Mouse (Mus musculus) neural tube, embryonic 10.5 days (tissue): ENCODE measurements around the gene Tsc2.

Experiments used
- DNase-seq: peaks from one replicate; pipeline ENCODE4 v3.0.0-alpha.2; 2017; ENCODE audit warnings: low spot score; ENCODE audit errors: extremely low spot score

The Tsc2 gene

GRCm38 (mm10) chr17:24647493-24647892, 15.1 kb upstream of the Tsc2 start:
- no peak for DNase-seq

- DNase-seq = no peak
Measured at GRCm38 (mm10) chr17:24646381-24646780, 14.0 kb upstream of the Tsc2 start.

GRCm38 (mm10) chr17:24645916-24646315, 13.5 kb upstream of the Tsc2 start:
- DNase-seq = no peak

GRCm38 (mm10) chr17:24644875-24645721, 12.7 kb upstream of the Tsc2 start:
- DNase-seq = no peak

GRCm38 (mm10) chr17:24644030-24644715, 11.7 kb upstream of the Tsc2 start:
- no peak for DNase-seq

- no peak for DNase-seq
Measured at GRCm38 (mm10) chr17:24642791-24643343, 10.4 kb upstream of the Tsc2 start.

- DNase-seq = no peak
Measured at GRCm38 (mm10) chr17:24641944-24642343, 9.5 kb upstream of the Tsc2 start.

- DNase-seq = no peak
Measured at GRCm38 (mm10) chr17:24640581-24640980, 8.2 kb upstream of the Tsc2 start.

- DNase-seq = no peak
Measured at GRCm38 (mm10) chr17:24640119-24640518, 7.7 kb upstream of the Tsc2 start.

GRCm38 (mm10) chr17:24639571-24639988, 7.2 kb upstream of the Tsc2 start:
- DNase-seq = peak; percentile 34

GRCm38 (mm10) chr17:24638840-24639239, 6.4 kb upstream of the Tsc2 start:
- DNase-seq = no peak

GRCm38 (mm10) chr17:24638214-24638613, 5.8 kb upstream of the Tsc2 start:
- DNase-seq = no peak

- DNase-seq = no peak
Measured at GRCm38 (mm10) chr17:24636781-24637481, 4.5 kb upstream of the Tsc2 start.

- no peak for DNase-seq
Measured at GRCm38 (mm10) chr17:24635694-24636093, 3.3 kb upstream of the Tsc2 start.

GRCm38 (mm10) chr17:24635024-24635423, 2.6 kb upstream of the Tsc2 start:
- no peak for DNase-seq

GRCm38 (mm10) chr17:24633831-24634230, 1.4 kb upstream of the Tsc2 start:
- no peak for DNase-seq

GRCm38 (mm10) chr17:24632813-24633449, 501 bp upstream of the Tsc2 start:
- DNase-seq = no peak

- DNase-seq = no peak
Measured at GRCm38 (mm10) chr17:24630072-24630471, 2.4 kb downstream of the Tsc2 start.

- peak; percentile 78 for DNase-seq
Measured at GRCm38 (mm10) chr17:24628646-24629045, 3.8 kb downstream of the Tsc2 start.

GRCm38 (mm10) chr17:24625472-24625871, 7.0 kb downstream of the Tsc2 start:
- no peak for DNase-seq

GRCm38 (mm10) chr17:24617561-24618194, 14.8 kb downstream of the Tsc2 start:
- no peak for DNase-seq
